Mouse (Mus musculus) stomach, postnatal 0 days (tissue): Measurements from ENCODE around the gene Ankmy1. TPM values are rescaled to one million over a fixed set of nuclear protein-coding genes. Genes with fewer than 3 reads are reported as not detected.

Experiments
- ATAC-seq: fragments of 200-750 bp; cut with Nextera tagmentation; 2 replicates; pipeline ENCODE4 v1.8.0; 2017; ENCODE audit not compliant: low FRiP score, low TSS enrichment
- DNase-seq: peaks from one replicate; pipeline ENCODE4 v3.0.0-alpha.2; 2016; ENCODE audit warnings: low spot score
- H3K27ac ChIP-seq: fragments of 300-500 bp; sonication (generic); replicated peaks from 2 replicates; pipeline ENCODE4 v1.5.1; 2014; ENCODE audit warnings: mild to moderate bottlenecking, control low read depth
- H3K27me3 ChIP-seq: fragments of 300-500 bp; sonication (generic); 2 replicates; pipeline ENCODE4 v1.6.1; 2014; ENCODE audit warnings: low read length; ENCODE audit not compliant: control insufficient read depth, insufficient read depth
- H3K36me3 ChIP-seq: fragments of 300-500 bp; sonication (generic); 2 replicates; pipeline ENCODE4 v1.6.1; 2014; ENCODE audit warnings: low read length, mixed read lengths; ENCODE audit not compliant: control insufficient read depth, insufficient read depth
- H3K4me1 ChIP-seq: fragments of 300-500 bp; sonication (generic); replicated peaks from 2 replicates; pipeline ENCODE4 v1.6.1; 2014; ENCODE audit warnings: antibody characterized with exemption; ENCODE audit not compliant: control insufficient read depth, insufficient read depth
- H3K4me2 ChIP-seq: fragments of 300-500 bp; sonication (generic); replicated peaks from 2 replicates; pipeline ENCODE4 v1.6.1; 2014; ENCODE audit warnings: low read depth, mild to moderate bottlenecking, control low read depth, moderate library complexity
- H3K4me3 ChIP-seq: fragments of 300-500 bp; sonication (generic); 2 replicates; pipeline ENCODE4 v1.5.1; 2014; ENCODE audit warnings: low read depth, low read length, control low read depth
- H3K9ac ChIP-seq: fragments of 300-500 bp; sonication (generic); 2 replicates; pipeline ENCODE4 v1.6.1; 2014; ENCODE audit warnings: mild to moderate bottlenecking, low read length, control low read depth, mixed read lengths
- H3K9me3 ChIP-seq: fragments of 300-500 bp; sonication (generic); 2 replicates; pipeline ENCODE4 v1.6.1; 2016; ENCODE audit warnings: low read length; ENCODE audit not compliant: control insufficient read depth
- CTCF ChIP-seq: IDR thresholded peaks from 2 replicates; pipeline ENCODE4 v1.5.1; 2016; ENCODE audit warnings: antibody characterized with exemption, low read depth, mild to moderate bottlenecking, moderate library complexity
- EP300 ChIP-seq: optimal IDR thresholded peaks from 2 replicates; pipeline ENCODE3; 2016; ENCODE audit warnings: antibody characterized with exemption
- WGBS: fragments of 180-500 bp; shearing (Covaris S2); extraction: QIAGEN DNeasy Blood & Tissue Kit; methylation state at CpG from one replicate; pipeline ENCODE4 v1.1.7; 2014; 5-methylcytosine and 5-hydroxymethylcytosine counted together
- polyA plus RNA-seq: library from polyadenylated mRNA; unstranded; fragments of >200 nt; fragmentation: Nextera tagmentation; extraction: Ambion mirVana; gene quantifications from 2 replicates; pipeline ENCODE4 v1.2.1, GENCODE M21; 2015

The Ankmy1 gene
- polyA plus RNA-seq, 1 experiment from 2014 or later: 0.16 TPM

DNA sequence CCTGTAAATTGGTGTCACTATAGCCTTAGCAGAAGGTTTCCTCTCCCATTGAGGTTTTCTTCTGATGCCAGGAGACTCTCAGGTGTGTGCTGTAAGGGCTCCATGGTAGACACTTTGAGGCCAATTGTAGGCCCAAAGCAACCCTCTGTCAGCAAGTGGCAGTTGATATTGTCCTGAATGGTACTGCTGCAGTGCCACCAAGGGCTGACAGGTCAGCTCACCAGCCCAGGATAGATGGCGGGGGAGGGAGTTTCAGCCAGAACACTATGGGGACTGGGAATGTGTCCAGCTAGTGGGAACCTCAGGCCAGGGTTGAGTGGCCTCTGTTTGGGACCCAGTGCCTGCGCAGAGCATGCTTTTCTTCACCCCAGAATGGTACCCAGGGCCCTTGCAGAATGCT lies 50.3 kb downstream of the Ankmy1 start:
- Histone ChIP-seq H3K9me3 (no peaks in the 10 kb centered on the region), H3K4me3 (no peak overlapping the region), H3K4me1 (no peaks in the 10 kb centered on the region), H3K4me2 (no peak overlapping the region), H3K36me3 (peaks cover 2% of the 10 kb centered on the region; the same call in 1 of the 2 replicates), H3K9ac (no peak overlapping the region), H3K27me3 (no peaks in the 10 kb centered on the region), H3K27ac (no peak overlapping the region)
- TF ChIP-seq EP300 (no peak), CTCF (no peak)
- no peak for ATAC-seq
- DNase-seq: no peak
- 100% methylated on average over 2 of the region's 2 CpGs for WGBS

GRCm38 (mm10) chr1:92849938-92850574 lies 52.6 kb downstream of the Ankmy1 start:
- Histone ChIP-seq H3K9me3 (no peaks in the 10 kb centered on the region), H3K27me3 (no peaks in the 10 kb centered on the region), H3K4me1 (no peaks in the 10 kb centered on the region), H3K27ac (no peak overlapping the region), H3K4me2 (peak overlapping the region; percentile 32), H3K36me3 (peaks cover 2% of the 10 kb centered on the region; the same call in 1 of the 2 replicates), H3K9ac (no peak overlapping the region), H3K4me3 (peak overlapping the region; percentile 12; the same call in 1 of the 2 replicates)
- DNase-seq (peak; percentile 46), ATAC-seq (peak; percentile 21; the same call in 1 of the 2 replicates)
- 38% methylated on average over 13 of the region's 13 CpGs for WGBS
- TF ChIP-seq CTCF: no peak
- no peak for TF ChIP-seq EP300

DNA sequence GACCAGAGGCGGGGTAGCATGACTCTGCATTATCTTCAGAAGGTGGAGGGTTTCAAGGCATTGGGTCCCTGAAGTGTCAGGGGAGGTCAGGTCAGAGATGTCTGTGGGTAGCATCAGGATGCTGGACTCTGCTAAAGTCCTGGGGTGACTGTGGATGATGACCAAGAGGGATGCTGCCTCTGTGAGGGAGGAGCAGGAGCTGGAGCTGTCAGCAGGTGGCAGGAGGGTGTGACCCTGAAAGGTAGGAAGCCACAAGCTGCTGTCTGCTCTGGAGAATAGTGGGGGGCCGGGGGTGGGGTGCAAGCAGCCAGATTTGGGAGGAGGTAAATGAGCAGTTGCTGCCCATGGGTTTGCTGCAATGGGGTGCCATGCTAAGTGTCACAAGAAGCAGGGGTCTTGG lies 53.2 kb downstream of the Ankmy1 start:
- DNase-seq: peak; percentile 73
- H3K9ac ChIP-seq: no peak overlapping the region
- ATAC-seq: no peak
- H3K9me3 ChIP-seq: no peaks in the 10 kb centered on the region
- TF ChIP-seq EP300: no peak
- TF ChIP-seq CTCF: peak; percentile 63
- H3K4me2 ChIP-seq: peak overlapping the region; percentile 32
- WGBS: 59% methylated on average over 2 of the region's 2 CpGs
- H3K36me3 ChIP-seq: no peaks in the 10 kb centered on the region; the same call in 1 of the 2 replicates
- no peaks in the 10 kb centered on the region for H3K4me1 ChIP-seq
- H3K27ac ChIP-seq: no peak overlapping the region
- no peaks in the 10 kb centered on the region for H3K27me3 ChIP-seq
- peak overlapping the region; percentile 12; the same call in 1 of the 2 replicates for H3K4me3 ChIP-seq

DNA sequence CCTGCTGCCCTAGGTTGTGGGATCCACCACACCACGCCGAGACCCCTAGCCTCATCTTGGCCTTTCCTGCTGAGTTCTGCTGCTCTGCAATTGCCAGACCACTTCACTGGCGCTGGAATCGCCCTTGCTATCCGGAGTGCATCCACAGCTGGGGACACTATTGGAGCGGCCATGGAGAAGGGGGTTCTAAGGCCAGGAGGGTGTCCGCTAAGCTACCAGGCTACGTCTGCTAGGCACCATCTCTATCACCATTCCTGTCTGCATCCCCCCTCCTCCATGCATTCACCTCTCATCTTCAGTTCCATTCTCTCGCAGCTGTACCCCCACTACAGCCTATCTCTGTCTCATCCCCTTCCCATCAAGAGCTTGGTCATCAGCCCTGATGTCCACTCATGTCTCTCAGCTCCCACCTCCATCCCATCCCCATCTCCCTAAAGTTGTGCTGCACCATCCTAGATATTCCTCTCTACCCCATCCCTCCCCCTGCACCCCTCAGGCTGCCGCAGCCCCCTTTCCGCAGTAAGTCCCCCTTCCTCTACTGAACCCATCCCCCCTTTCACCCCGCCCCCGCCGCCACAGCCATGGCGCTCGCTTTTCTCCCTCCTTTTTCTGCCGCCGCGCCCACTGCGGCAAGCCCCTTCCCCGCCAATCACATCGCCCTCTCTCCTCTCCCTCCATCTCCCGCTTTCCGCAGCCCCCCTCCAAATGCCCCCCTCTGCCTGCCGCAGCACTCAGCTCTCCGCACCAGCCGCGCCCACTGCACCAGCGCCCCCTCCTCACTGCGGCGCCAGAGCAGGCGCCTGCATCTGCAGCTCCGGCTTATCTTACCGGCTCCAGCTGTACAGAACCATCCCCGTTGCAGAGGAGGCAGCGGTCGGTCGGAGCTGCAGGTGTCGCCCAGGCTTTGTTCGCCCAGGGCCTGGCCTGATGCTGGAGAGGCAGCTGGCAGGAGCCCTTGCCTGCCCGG lies 54.5 kb downstream of the Ankmy1 start:
- no peak for DNase-seq
- no peak overlapping the region for H3K9ac ChIP-seq
- H3K4me1 ChIP-seq: no peaks in the 10 kb centered on the region
- no peaks in the 10 kb centered on the region for H3K27me3 ChIP-seq
- 20% methylated on average over 38 of the region's 41 CpGs for WGBS
- H3K4me2 ChIP-seq: peak overlapping the region; percentile 51
- H3K36me3 ChIP-seq: no peaks in the 10 kb centered on the region
- no peaks in the 10 kb centered on the region for H3K9me3 ChIP-seq
- peak overlapping the region; percentile 17; the same call in 1 of the 2 replicates for H3K4me3 ChIP-seq
- ATAC-seq: no peak; the same call in 1 of the 2 replicates
- no peak overlapping the region for H3K27ac ChIP-seq
- no peak for TF ChIP-seq EP300
- TF ChIP-seq CTCF: no peak

GRCm38 (mm10) chr1:92845889-92846288 lies 56.8 kb downstream of the Ankmy1 start:
- Histone ChIP-seq H3K4me1 (no peaks in the 10 kb centered on the region), H3K27me3 (no peaks in the 10 kb centered on the region), H3K27ac (no peak overlapping the region), H3K4me2 (no peak overlapping the region), H3K9me3 (no peaks in the 10 kb centered on the region), H3K9ac (no peak overlapping the region), H3K4me3 (no peak overlapping the region), H3K36me3 (no peaks in the 10 kb centered on the region)
- ATAC-seq (no peak), DNase-seq (no peak)
- TF ChIP-seq CTCF (no peak), EP300 (no peak)
- WGBS: 67% methylated on average over 7 of the region's 7 CpGs
